Mouse (Mus musculus) CH12.LX (cell line): ENCODE data around the gene Clmp.
"Not testable (repeated sequence)": the region's sequence is repeated elsewhere in the genome, so short reads cannot be mapped to it uniquely, and the experiment has no call there.

ENCODE experiments used
- CTCF ChIP-seq, 2 experiments: IDR thresholded peaks in 1 of 2; conservative IDR thresholded peaks in 1 of 2; 2 replicates each; pipeline ENCODE4 v1.5.1; 2011 to 2012; ENCODE audit warnings: low read depth in 2 of 2, low read length in 2 of 2, improper control_type of control experiment in 1 of 2, inconsistent platforms in 1 of 2, mild to moderate bottlenecking in 1 of 2, moderate library complexity in 1 of 2
- E2F4 ChIP-seq: IDR thresholded peaks from 2 replicates; pipeline ENCODE4 v1.6.1; 2011; ENCODE audit warnings: low read depth, low read length, improper control_type of control experiment; ENCODE audit not compliant: insufficient replicate concordance
- EP300 ChIP-seq: IDR thresholded peaks from 2 replicates; pipeline ENCODE4 v1.6.1; 2011; ENCODE audit warnings: low read length, improper control_type of control experiment
- IRF4 ChIP-seq: IDR thresholded peaks from 2 replicates; pipeline ENCODE4 v1.6.1; 2014; ENCODE audit warnings: low read depth, mild to moderate bottlenecking, inconsistent platforms, low read length, improper control_type of control experiment
- POLR2A ChIP-seq: IDR thresholded peaks from 2 replicates; pipeline ENCODE4 v1.6.1; 2011; ENCODE audit warnings: low read depth, mild to moderate bottlenecking, improper control_type of control experiment, low read length
- TBP ChIP-seq: conservative IDR thresholded peaks from 2 replicates; pipeline ENCODE4 v1.6.1; 2011; ENCODE audit warnings: low read depth, low read length, improper control_type of control experiment

DNA sequence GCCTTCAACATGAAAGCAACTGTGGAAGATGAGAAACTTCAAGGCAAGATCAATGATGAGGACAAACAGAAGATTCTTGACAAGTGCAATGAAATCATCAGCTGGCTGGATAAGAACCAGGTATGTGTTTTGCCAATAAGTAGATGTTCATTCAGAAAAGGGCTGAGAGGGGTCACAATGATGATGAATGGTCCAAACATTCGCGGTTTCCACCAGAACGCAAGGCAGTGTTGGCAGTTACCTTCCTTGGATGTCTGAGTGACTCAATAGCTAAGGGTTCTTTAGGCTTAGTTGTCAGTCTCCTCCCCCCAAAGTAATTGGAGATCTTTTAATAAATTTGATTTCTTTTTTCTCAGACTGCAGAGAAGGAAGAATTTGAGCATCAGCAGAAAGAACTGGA is 118.8 kb downstream of the Clmp start:
- not testable (repeated sequence) for TF ChIP-seq CTCF (conservative IDR thresholded peaks at IDR 0.05 in 1 of 2, IDR thresholded peaks at IDR 0.05 in 1 of 2; ENCODE audit: low read depth in 2 of 2, low read length in 2 of 2); TBP; POLR2A; EP300; E2F4; IRF4
